Mouse (Mus musculus) monocyte, adult 59 days (primary cell): Measurements from ENCODE around the gene Gm5426. TPM values are rescaled to one million over a fixed set of nuclear protein-coding genes. Genes with fewer than 3 reads are reported as not detected.

Source experiments
- total RNA-seq, 2 experiments: library from RNA; stranded (reverse); gene quantifications; one replicate each; pipeline ENCODE4 v1.2.4; 2023

Gm5426 gene
- total RNA-seq: not detected

GRCm38 (mm10) chr10:96136451-96136850, at the start of gene Gm5426:
Gm5426 (plus strand) TSS chr10:96136603.

Other genes starting within 250 kb of the Gm5426 start
- 10 to 100 TPM; 20.2 to 23.2 TPM for gene Eea1, start 196.0 kb upstream of the Gm5426 start, total RNA-seq